Mouse (Mus musculus): ENCODE measurements around the gene Rnf187.

The Rnf187 gene

GRCm38 (mm10) chr11:58938322-58939087, at the start of gene Rnf187:
Gene Rnf187 (minus strand): TSS chr11:58938916.
- DNase-seq (ENCODE audit: low spot score) = peak; percentile 90

- no peak for DNase-seq (ENCODE audit: low spot score)
These were observed 46.7 kb upstream of the Rnf187 start for GRCm38 (mm10) chr11:58985299-58985917.

- no peak for DNase-seq (ENCODE audit: low spot score)
These were observed 45.9 kb upstream of the Rnf187 start for GRCm38 (mm10) chr11:58984657-58985056.

- DNase-seq (ENCODE audit: low spot score) = no peak
These were observed 45.1 kb upstream of the Rnf187 start for GRCm38 (mm10) chr11:58983691-58984341.

- no peak for DNase-seq (ENCODE audit: low spot score)
These were observed 43.9 kb upstream of the Rnf187 start for GRCm38 (mm10) chr11:58982471-58983097.

- no peak for DNase-seq (ENCODE audit: low spot score)
These were observed 43.1 kb upstream of the Rnf187 start for GRCm38 (mm10) chr11:58981541-58982447.

- DNase-seq (ENCODE audit: low spot score) = no peak
These were observed 41.8 kb upstream of the Rnf187 start for GRCm38 (mm10) chr11:58980381-58980990.

- no peak for DNase-seq (ENCODE audit: low spot score)
These were observed 40.9 kb upstream of the Rnf187 start for GRCm38 (mm10) chr11:58979661-58980060.

GRCm38 (mm10) chr11:58979183-58979582, 40.5 kb upstream of the Rnf187 start:
- DNase-seq (ENCODE audit: low spot score) = no peak

GRCm38 (mm10) chr11:58978706-58979030, 40.0 kb upstream of the Rnf187 start:
- DNase-seq (ENCODE audit: low spot score) = no peak

- peak; percentile 55 for DNase-seq (ENCODE audit: low spot score)
These were observed 39.5 kb upstream of the Rnf187 start, which contains the start of gene Trim11 for GRCm38 (mm10) chr11:58978027-58978705. Gene Trim11 (plus strand): TSS chr11:58978093.

GRCm38 (mm10) chr11:58977607-58978026, 38.9 kb upstream of the Rnf187 start:
- DNase-seq (ENCODE audit: low spot score) = no peak

GRCm38 (mm10) chr11:58977150-58977549, 38.4 kb upstream of the Rnf187 start:
- no peak for DNase-seq (ENCODE audit: low spot score)

- DNase-seq (ENCODE audit: low spot score) = no peak
These were observed 35.7 kb upstream of the Rnf187 start for GRCm38 (mm10) chr11:58974414-58974813.

- DNase-seq (ENCODE audit: low spot score) = no peak
These were observed 33.1 kb upstream of the Rnf187 start for GRCm38 (mm10) chr11:58971796-58972195.

GRCm38 (mm10) chr11:58970831-58971530, 32.3 kb upstream of the Rnf187 start:
- DNase-seq (ENCODE audit: low spot score) = no peak

- DNase-seq (ENCODE audit: low spot score) = no peak
These were observed 30.9 kb upstream of the Rnf187 start for GRCm38 (mm10) chr11:58969659-58970058.

- no peak for DNase-seq (ENCODE audit: low spot score)
These were observed 30.3 kb upstream of the Rnf187 start for GRCm38 (mm10) chr11:58969027-58969426.

GRCm38 (mm10) chr11:58968551-58968950, 29.8 kb upstream of the Rnf187 start:
- no peak for DNase-seq (ENCODE audit: low spot score)

GRCm38 (mm10) chr11:58967346-58967745, 28.6 kb upstream of the Rnf187 start:
- DNase-seq (ENCODE audit: low spot score) = no peak
